Mouse (Mus musculus) heart, embryonic 12.5 days (tissue): ENCODE measurements at regions not wholly inside any gene's neighbourhood (a gene's known extent, or its start where the extent isn't known, plus 50 kb on each side); places are given as distances from the start of the nearest gene placed in this dataset.
"Not testable (repeated sequence)": the region's sequence is repeated elsewhere in the genome, so short reads cannot be mapped to it uniquely, and the experiment has no call there.

ENCODE experiments used
- ATAC-seq: fragments of 200-750 bp; cut with Nextera tagmentation; 2 replicates; pipeline ENCODE4 v1.8.0; 2017; ENCODE audit warnings: moderate TSS enrichment, moderate library complexity; ENCODE audit not compliant: insufficient number of reproducible peaks, low FRiP score
- H3K27ac ChIP-seq: fragments of 300-500 bp; sonication (generic); 2 replicates; pipeline ENCODE4 v1.5.1; 2016; ENCODE audit warnings: mild to moderate bottlenecking, moderate library complexity; ENCODE audit not compliant: poor library complexity, severe bottlenecking
- H3K27me3 ChIP-seq: fragments of 300-500 bp; sonication (generic); replicated peaks from 2 replicates; pipeline ENCODE4 v1.6.1; 2016; ENCODE audit warnings: mild to moderate bottlenecking, moderate library complexity
- H3K36me3 ChIP-seq: fragments of 300-500 bp; sonication (generic); 2 replicates; pipeline ENCODE4 v1.6.1; 2016; ENCODE audit warnings: mild to moderate bottlenecking, moderate library complexity
- H3K4me1 ChIP-seq: fragments of 300-500 bp; sonication (generic); replicated peaks from 2 replicates; pipeline ENCODE4 v1.6.1; 2016; ENCODE audit warnings: mild to moderate bottlenecking
- H3K4me2 ChIP-seq: fragments of 300-500 bp; sonication (generic); 2 replicates; pipeline ENCODE4 v1.6.1; 2016; ENCODE audit warnings: mild to moderate bottlenecking, moderate library complexity
- H3K4me3 ChIP-seq: fragments of 300-500 bp; sonication (generic); 2 replicates; pipeline ENCODE4 v1.5.1; 2016; ENCODE audit warnings: mild to moderate bottlenecking
- H3K9ac ChIP-seq: fragments of 300-500 bp; sonication (generic); 2 replicates; pipeline ENCODE4 v1.6.1; 2016; ENCODE audit warnings: mild to moderate bottlenecking, moderate library complexity
- H3K9me3 ChIP-seq: fragments of 300-500 bp; sonication (generic); replicated peaks from 2 replicates; pipeline ENCODE4 v1.6.1; 2016; ENCODE audit warnings: mild to moderate bottlenecking, moderate library complexity
- whole genome bisulfite sequencing: fragments of 180-500 bp; shearing (Covaris S2); methylation state at CpG from one replicate; pipeline ENCODE4 v1.1.7; 2016; 5-methylcytosine and 5-hydroxymethylcytosine counted together

- Histone ChIP-seq H3K9ac (no peak overlapping the region), H3K4me1 (no peaks in the 10 kb centered on the region), H3K27me3 (no peaks in the 10 kb centered on the region), H3K9me3 (no peaks in the 10 kb centered on the region), H3K27ac (no peak overlapping the region), H3K36me3 (no peaks in the 10 kb centered on the region), H3K4me3 (no peak overlapping the region), H3K4me2 (no peak overlapping the region)
- WGBS = 82% methylated on average over 4 of the region's 4 CpGs
- ATAC-seq = no peak
Measured at GRCm38 (mm10) chr14:114485781-114486180, 606.2 kb upstream of the Gpc5 start.

GRCm38 (mm10) chr14:114493371-114493770 lies 598.6 kb upstream of the Gpc5 start:
- not testable (repeated sequence) for H3K4me2 ChIP-seq, H3K36me3 ChIP-seq, ATAC-seq, H3K4me1 ChIP-seq, H3K9me3 ChIP-seq, H3K4me3 ChIP-seq, H3K27me3 ChIP-seq, H3K9ac ChIP-seq, H3K27ac ChIP-seq
- WGBS = 92% methylated on average over 3 of the region's 3 CpGs

- H3K4me1 ChIP-seq = no peaks in the 10 kb centered on the region
- no peaks in the 10 kb centered on the region for H3K9me3 ChIP-seq
- no peak overlapping the region for H3K9ac ChIP-seq
- ATAC-seq = no peak
- no peaks in the 10 kb centered on the region for H3K27me3 ChIP-seq
- H3K4me2 ChIP-seq = no peak overlapping the region
- H3K27ac ChIP-seq = no peak overlapping the region
- no peaks in the 10 kb centered on the region for H3K36me3 ChIP-seq
- no peak overlapping the region for H3K4me3 ChIP-seq
Measured at GRCm38 (mm10) chr14:114504976-114505375, 587.0 kb upstream of the Gpc5 start.

- Histone ChIP-seq H3K36me3 (no peaks in the 10 kb centered on the region), H3K4me2 (no peak overlapping the region), H3K4me3 (no peak overlapping the region), H3K27me3 (no peaks in the 10 kb centered on the region), H3K27ac (no peak overlapping the region), H3K9ac (no peak overlapping the region), H3K9me3 (no peaks in the 10 kb centered on the region), H3K4me1 (no peaks in the 10 kb centered on the region)
- no peak for ATAC-seq
- WGBS = 68% methylated on average over 4 of the region's 4 CpGs
Measured at GRCm38 (mm10) chr14:114547910-114548680, 543.9 kb upstream of the Gpc5 start.

GRCm38 (mm10) chr14:114549101-114549500 lies 542.9 kb upstream of the Gpc5 start:
- WGBS = 83% methylated on average over 1 of the region's 1 CpGs

GRCm38 (mm10) chr14:114566411-114567030 lies 525.5 kb upstream of the Gpc5 start:
- 48% methylated on average over 4 of the region's 4 CpGs for WGBS
- no peak for ATAC-seq
- no peaks in the 10 kb centered on the region for H3K9me3 ChIP-seq
- H3K27ac ChIP-seq = no peak overlapping the region
- no peaks in the 10 kb centered on the region for H3K36me3 ChIP-seq
- no peaks in the 10 kb centered on the region for H3K4me1 ChIP-seq
- no peaks in the 10 kb centered on the region for H3K27me3 ChIP-seq
- H3K4me2 ChIP-seq = no peak overlapping the region
- no peak overlapping the region for H3K9ac ChIP-seq
- no peak overlapping the region for H3K4me3 ChIP-seq

More at GRCm38 (mm10) chr14:114549101-114549500, 542.9 kb upstream of the Gpc5 start:
- H3K9ac ChIP-seq = no peak overlapping the region
- ATAC-seq = no peak
- no peak overlapping the region for H3K4me3 ChIP-seq
- H3K4me1 ChIP-seq = no peaks in the 10 kb centered on the region
- no peaks in the 10 kb centered on the region for H3K27me3 ChIP-seq
- no peak overlapping the region for H3K4me2 ChIP-seq
- H3K9me3 ChIP-seq = no peaks in the 10 kb centered on the region
- no peaks in the 10 kb centered on the region for H3K36me3 ChIP-seq
- no peak overlapping the region for H3K27ac ChIP-seq

- 19% methylated on average over 14 of the region's 14 CpGs for WGBS
- H3K9ac ChIP-seq = no peak overlapping the region
Measured at GRCm38 (mm10) chr14:114567673-114568309, 524.2 kb upstream of the Gpc5 start.

GRCm38 (mm10) chr14:114587367-114588064 lies 504.5 kb upstream of the Gpc5 start:
- H3K4me1 ChIP-seq = no peaks in the 10 kb centered on the region
- no peaks in the 10 kb centered on the region for H3K9me3 ChIP-seq
- H3K4me3 ChIP-seq = no peak overlapping the region
- no peak overlapping the region for H3K4me2 ChIP-seq
- no peak for ATAC-seq
- H3K27me3 ChIP-seq = no peaks in the 10 kb centered on the region
- H3K9ac ChIP-seq = no peak overlapping the region
- 48% methylated on average over 4 of the region's 4 CpGs for WGBS
- no peak overlapping the region for H3K27ac ChIP-seq
- H3K36me3 ChIP-seq = no peaks in the 10 kb centered on the region

More at GRCm38 (mm10) chr14:114567673-114568309, 524.2 kb upstream of the Gpc5 start:
- Histone ChIP-seq H3K4me3 (peak overlapping the region; percentile 21; the same call in 1 of the 2 replicates), H3K9me3 (no peaks in the 10 kb centered on the region), H3K27ac (no peak overlapping the region), H3K36me3 (no peaks in the 10 kb centered on the region), H3K4me1 (no peaks in the 10 kb centered on the region), H3K4me2 (peak overlapping the region; percentile 52), H3K27me3 (no peaks in the 10 kb centered on the region)
- no peak for ATAC-seq

- Histone ChIP-seq H3K27me3 (no peaks in the 10 kb centered on the region), H3K4me2 (no peak overlapping the region), H3K4me1 (no peaks in the 10 kb centered on the region), H3K4me3 (no peak overlapping the region), H3K27ac (no peak overlapping the region), H3K36me3 (no peaks in the 10 kb centered on the region), H3K9me3 (no peaks in the 10 kb centered on the region), H3K9ac (no peak overlapping the region)
- 68% methylated on average over 4 of the region's 4 CpGs for WGBS
- no peak for ATAC-seq
Measured at GRCm38 (mm10) chr14:114609296-114609695, 482.7 kb upstream of the Gpc5 start.

GRCm38 (mm10) chr14:114612400-114612799 lies 479.6 kb upstream of the Gpc5 start:
- Histone ChIP-seq H3K27me3 (no peaks in the 10 kb centered on the region), H3K9me3 (no peaks in the 10 kb centered on the region), H3K27ac (no peak overlapping the region), H3K9ac (no peak overlapping the region), H3K4me3 (no peak overlapping the region), H3K36me3 (no peaks in the 10 kb centered on the region), H3K4me2 (no peak overlapping the region), H3K4me1 (no peaks in the 10 kb centered on the region)
- no peak for ATAC-seq
- 28% methylated on average over 1 of the region's 1 CpGs for WGBS

GRCm38 (mm10) chr14:114656636-114657035 lies 435.4 kb upstream of the Gpc5 start:
- Histone ChIP-seq H3K9ac (no peak overlapping the region), H3K36me3 (no peaks in the 10 kb centered on the region), H3K4me2 (no peak overlapping the region), H3K27me3 (no peaks in the 10 kb centered on the region), H3K4me3 (no peak overlapping the region), H3K9me3 (no peaks in the 10 kb centered on the region), H3K4me1 (no peaks in the 10 kb centered on the region), H3K27ac (no peak overlapping the region)
- no peak for ATAC-seq
- 62% methylated on average over 1 of the region's 1 CpGs for WGBS
